Mouse (Mus musculus): ENCODE measurements around the gene Irgq. TPM values are rescaled to one million over a fixed set of nuclear protein-coding genes. Genes with fewer than 3 reads are reported as not detected.

The Irgq gene
- total and polyA plus RNA-seq, 2 experiments from 2014 or later = 20.0 to 103 TPM

DNA sequence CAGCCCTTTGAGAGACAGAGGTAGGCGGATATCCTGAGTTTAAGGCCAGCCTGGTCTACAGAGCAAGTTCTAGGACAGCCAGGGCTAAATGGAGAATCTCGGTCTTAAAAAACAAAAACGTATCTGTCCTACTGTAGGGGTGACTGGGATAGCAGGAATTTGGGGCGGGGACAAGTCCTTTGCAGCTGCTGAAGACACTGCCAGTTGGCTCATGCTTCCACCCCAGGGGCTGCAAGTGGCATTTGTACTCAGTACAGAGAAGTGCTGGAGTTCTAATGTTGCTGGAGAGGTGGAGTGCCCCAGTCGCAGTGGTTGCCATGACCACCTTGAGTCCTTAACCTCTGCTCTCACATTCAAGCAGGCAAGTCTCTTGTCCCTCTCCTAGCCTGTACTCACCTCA is 7.7 kb upstream of the Irgq start:
- no peaks in the 10 kb centered on the region for H3K36me3 ChIP-seq (ENCODE audit: insufficient read depth, low read length)
- no peak for DNase-seq (ENCODE audit: low spot score)
- no peak for TF ChIP-seq CTCF (IDR thresholded peaks at IDR 0.05; ENCODE audit: low read depth)
- no peaks in the 10 kb centered on the region for H3K4me1 ChIP-seq (ENCODE audit: insufficient read depth, low read length)
- no peak overlapping the region for H3K27ac ChIP-seq
- H3K4me2 ChIP-seq (ENCODE audit: low read depth, low read length) = no peak overlapping the region
- WGBS = 58% methylated on average over 5 of the region's 5 CpGs
- H3K9ac ChIP-seq (replicated peaks; ENCODE audit: low read length) = no peak overlapping the region
- no peaks in the 10 kb centered on the region for H3K27me3 ChIP-seq (ENCODE audit: insufficient read depth, low read length)
- no peak overlapping the region for H3K4me3 ChIP-seq (ENCODE audit: low read length)
- ATAC-seq = no peak
- no peaks in the 10 kb centered on the region for H3K9me3 ChIP-seq (ENCODE audit: low read length)

DNA sequence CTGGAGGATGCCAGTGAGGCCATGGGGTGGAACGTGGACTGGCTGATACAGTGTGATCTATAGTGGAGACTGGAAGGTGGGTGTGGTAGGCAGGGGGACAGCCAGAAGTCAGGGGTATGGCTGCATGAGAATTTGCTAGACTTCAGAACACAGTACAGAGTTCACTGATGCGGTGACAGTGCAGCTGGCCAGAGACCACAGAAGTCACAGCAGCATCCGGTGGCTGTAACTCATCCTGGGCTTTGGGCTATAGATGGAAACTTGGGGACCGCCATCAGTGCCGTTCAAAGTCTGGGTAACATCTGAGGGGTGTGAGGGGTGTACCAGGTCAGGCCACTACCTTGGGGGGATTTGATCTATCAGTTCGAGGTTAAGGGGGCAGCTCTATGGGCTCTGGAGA is 6.8 kb upstream of the Irgq start:
- Histone ChIP-seq H3K4me2 (ENCODE audit: low read depth, low read length) (no peak overlapping the region), H3K4me1 (ENCODE audit: insufficient read depth, low read length) (no peaks in the 10 kb centered on the region)
- no peak for ATAC-seq

DNA sequence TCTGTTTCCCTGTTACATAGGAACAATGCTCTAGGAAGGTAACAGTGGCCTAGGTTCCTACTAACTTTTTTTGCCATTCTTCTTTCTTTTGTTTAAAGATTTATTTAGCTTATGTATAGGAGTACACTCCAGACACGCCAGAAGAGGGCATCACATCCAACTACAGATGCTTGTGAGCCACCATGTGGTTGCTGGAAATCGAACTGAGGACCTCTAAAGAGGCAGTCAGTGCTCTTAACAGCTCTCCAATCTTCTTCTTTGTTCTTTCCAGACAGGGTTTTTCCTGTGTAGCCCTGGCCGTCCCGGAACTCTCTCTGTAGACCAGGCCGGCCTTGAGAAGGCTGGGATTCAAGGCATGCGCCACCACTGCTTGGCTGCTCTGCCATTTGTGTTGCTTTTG is 5.5 kb upstream of the Irgq start:
- no peak overlapping the region for H3K4me3 ChIP-seq (ENCODE audit: low read length)
- 0 out of 2 replicates have a peak, but pooled peaks have one; percentile 9 for TF ChIP-seq CTCF (IDR thresholded peaks at IDR 0.05; ENCODE audit: low read depth)
- no peaks in the 10 kb centered on the region for H3K9me3 ChIP-seq (ENCODE audit: low read length)
- no peak for ATAC-seq
- no peak overlapping the region for H3K27ac ChIP-seq
- DNase-seq (ENCODE audit: low spot score) = no peak
- 78% methylated on average over 6 of the region's 6 CpGs for WGBS
- no peaks in the 10 kb centered on the region for H3K27me3 ChIP-seq (ENCODE audit: insufficient read depth, low read length)
- H3K4me1 ChIP-seq (ENCODE audit: insufficient read depth, low read length) = peaks cover 6% of the 10 kb centered on the region; the same call in 1 of the 2 replicates
- H3K4me2 ChIP-seq (ENCODE audit: low read depth, low read length) = no peak overlapping the region
- no peak overlapping the region for H3K9ac ChIP-seq (replicated peaks; ENCODE audit: low read length)
- H3K36me3 ChIP-seq (ENCODE audit: insufficient read depth, low read length) = no peaks in the 10 kb centered on the region

More for the DNA sequence above, 6.8 kb upstream of the Irgq start:
- WGBS = 82% methylated on average over 6 of the region's 6 CpGs
- no peak for TF ChIP-seq CTCF (IDR thresholded peaks at IDR 0.05; ENCODE audit: low read depth)
- Histone ChIP-seq H3K9me3 (ENCODE audit: low read length) (no peaks in the 10 kb centered on the region), H3K27me3 (ENCODE audit: insufficient read depth, low read length) (no peaks in the 10 kb centered on the region), H3K36me3 (ENCODE audit: insufficient read depth, low read length) (no peaks in the 10 kb centered on the region), H3K4me3 (ENCODE audit: low read length) (no peak overlapping the region), H3K9ac (replicated peaks; ENCODE audit: low read length) (no peak overlapping the region), H3K27ac (no peak overlapping the region)
- DNase-seq (ENCODE audit: low spot score) = no peak

DNA sequence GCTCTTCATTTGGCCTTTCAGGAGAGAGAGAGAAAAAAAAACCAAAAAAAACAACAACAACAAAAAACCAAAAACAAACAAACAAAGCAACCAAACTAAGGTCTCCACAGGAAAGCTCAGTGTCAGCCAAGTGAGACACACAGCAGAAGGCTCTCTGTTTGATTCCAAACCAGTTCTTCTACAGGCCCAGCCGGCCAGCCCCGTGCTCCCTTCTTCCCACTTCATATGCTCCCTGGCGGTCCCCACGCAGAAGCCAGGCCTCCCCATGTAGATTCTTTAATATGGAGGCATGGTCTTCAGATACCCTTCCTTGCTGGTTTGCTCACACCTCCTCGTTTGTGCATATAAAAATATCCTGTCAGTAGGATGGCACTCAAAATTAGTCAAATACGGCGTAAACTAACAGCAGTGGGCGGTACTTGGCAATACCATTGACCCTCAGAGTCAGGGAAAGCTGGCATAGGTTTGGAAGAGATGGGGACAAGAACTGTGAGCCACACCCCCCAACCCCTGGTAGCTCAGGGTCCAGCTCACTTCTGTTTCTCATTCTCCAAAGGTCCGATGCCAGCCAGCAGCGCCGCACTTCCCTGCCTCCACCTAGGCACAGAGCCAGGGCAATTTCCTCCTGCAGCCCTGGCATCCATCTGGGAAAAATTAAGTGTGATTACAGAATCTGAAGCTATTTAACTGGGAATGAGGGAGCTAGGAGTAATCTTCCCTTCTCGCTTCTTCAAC is 4.6 kb upstream of the Irgq start:
- H3K36me3 ChIP-seq (ENCODE audit: insufficient read depth, low read length) = no peaks in the 10 kb centered on the region

DNA sequence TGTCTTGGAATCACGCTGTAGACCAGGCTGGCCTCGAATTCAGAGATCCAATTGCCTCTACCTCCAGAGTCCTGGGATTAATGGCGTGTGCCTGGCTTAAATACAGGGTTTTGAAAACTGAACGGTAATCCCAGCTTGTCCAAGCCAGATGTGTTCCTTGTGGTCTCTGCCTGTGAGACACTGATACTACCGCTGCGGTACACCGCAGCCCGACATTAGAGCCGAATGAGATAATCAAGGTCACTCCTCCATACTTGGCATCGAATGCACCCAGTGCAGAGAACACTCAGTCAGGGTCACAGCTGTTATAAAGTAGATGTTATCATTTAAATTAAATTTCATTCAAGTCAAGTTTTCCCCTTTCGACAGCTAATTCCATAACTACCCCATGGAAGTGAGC is 1.6 kb upstream of the Irgq start:
- Histone ChIP-seq H3K9ac (replicated peaks; ENCODE audit: low read length) (no peak overlapping the region), H3K4me2 (ENCODE audit: low read depth, low read length) (no peak overlapping the region), H3K4me1 (ENCODE audit: insufficient read depth, low read length) (peaks cover 12% of the 10 kb centered on the region; the same call in 1 of the 2 replicates), H3K27ac (no peak overlapping the region), H3K36me3 (ENCODE audit: insufficient read depth, low read length) (peaks cover 6% of the 10 kb centered on the region; the same call in 1 of the 2 replicates), H3K9me3 (ENCODE audit: low read length) (no peaks in the 10 kb centered on the region), H3K27me3 (ENCODE audit: insufficient read depth, low read length) (no peaks in the 10 kb centered on the region), H3K4me3 (ENCODE audit: low read length) (no peak overlapping the region)
- no peak for TF ChIP-seq CTCF (IDR thresholded peaks at IDR 0.05; ENCODE audit: low read depth)
- ATAC-seq = no peak
- 94% methylated on average over 11 of the region's 11 CpGs for WGBS
- DNase-seq (ENCODE audit: low spot score) = no peak

More for the DNA sequence above, 4.6 kb upstream of the Irgq start:
- WGBS = 78% methylated on average over 12 of the region's 12 CpGs
- DNase-seq (ENCODE audit: low spot score) = no peak
- H3K4me1 ChIP-seq (ENCODE audit: insufficient read depth, low read length) = peaks cover 6% of the 10 kb centered on the region; the same call in 1 of the 2 replicates
- H3K4me2 ChIP-seq (ENCODE audit: low read depth, low read length) = no peak overlapping the region
- H3K9me3 ChIP-seq (ENCODE audit: low read length) = no peaks in the 10 kb centered on the region
- TF ChIP-seq CTCF (IDR thresholded peaks at IDR 0.05; ENCODE audit: low read depth) = no peak
- no peak overlapping the region for H3K27ac ChIP-seq
- H3K27me3 ChIP-seq (ENCODE audit: insufficient read depth, low read length) = no peaks in the 10 kb centered on the region
- H3K4me3 ChIP-seq (ENCODE audit: low read length) = no peak overlapping the region
- no peak for ATAC-seq
- H3K9ac ChIP-seq (replicated peaks; ENCODE audit: low read length) = no peak overlapping the region

DNA sequence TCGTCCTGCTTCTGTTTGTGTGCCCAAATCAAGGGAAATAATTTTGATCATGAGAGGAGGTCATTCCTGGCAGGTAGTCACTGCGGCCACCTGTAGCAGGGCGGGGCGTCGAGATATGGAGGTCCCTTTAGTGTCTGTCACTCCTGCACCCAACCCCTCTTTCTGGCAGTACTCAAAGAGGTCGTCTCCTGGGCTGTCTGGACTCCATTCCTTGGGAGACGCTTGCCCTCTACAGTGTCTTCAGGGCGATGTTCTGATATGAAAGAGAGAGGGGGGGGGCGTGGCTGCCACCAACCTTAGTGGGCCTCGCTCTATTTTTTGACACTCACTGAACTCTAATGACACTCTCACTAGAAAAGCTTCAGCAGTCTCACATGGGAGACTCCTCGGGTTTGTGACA is 909 bp upstream of the Irgq start:
- peak; percentile 7 for DNase-seq (ENCODE audit: low spot score)

More for the DNA sequence above, 909 bp upstream of the Irgq start:
- Histone ChIP-seq H3K4me1 (ENCODE audit: insufficient read depth, low read length) (peaks cover 12% of the 10 kb centered on the region; the same call in 1 of the 2 replicates), H3K27me3 (ENCODE audit: insufficient read depth, low read length) (no peaks in the 10 kb centered on the region), H3K36me3 (ENCODE audit: insufficient read depth, low read length) (peaks cover 12% of the 10 kb centered on the region; the same call in 1 of the 2 replicates), H3K9ac (replicated peaks; ENCODE audit: low read length) (peak overlapping the region; percentile 85), H3K4me3 (ENCODE audit: low read length) (peak overlapping the region; percentile 62), H3K4me2 (ENCODE audit: low read depth, low read length) (peak overlapping the region; percentile 91), H3K9me3 (ENCODE audit: low read length) (no peaks in the 10 kb centered on the region), H3K27ac (peak overlapping the region; percentile 92)
- WGBS = 55% methylated on average over 11 of the region's 11 CpGs
- no peak; the same call in 1 of the 2 replicates for ATAC-seq
- TF ChIP-seq CTCF (IDR thresholded peaks at IDR 0.05; ENCODE audit: low read depth) = no peak
